Mouse (Mus musculus) liver (tissue): ENCODE data around the gene Npas1.

Source experiments
- DNase-seq: peaks from one replicate; pipeline ENCODE4 v3.0.0-alpha.2; 2020; ENCODE audit warnings: mixed read lengths

Gene Npas1

GRCm38 (mm10) chr7:16415426-16415825, 62.1 kb downstream of the Npas1 start:
- peak; percentile 47 for DNase-seq

- DNase-seq, result no peak
These were observed 64.6 kb downstream of the Npas1 start for GRCm38 (mm10) chr7:16412930-16413329.

DNA sequence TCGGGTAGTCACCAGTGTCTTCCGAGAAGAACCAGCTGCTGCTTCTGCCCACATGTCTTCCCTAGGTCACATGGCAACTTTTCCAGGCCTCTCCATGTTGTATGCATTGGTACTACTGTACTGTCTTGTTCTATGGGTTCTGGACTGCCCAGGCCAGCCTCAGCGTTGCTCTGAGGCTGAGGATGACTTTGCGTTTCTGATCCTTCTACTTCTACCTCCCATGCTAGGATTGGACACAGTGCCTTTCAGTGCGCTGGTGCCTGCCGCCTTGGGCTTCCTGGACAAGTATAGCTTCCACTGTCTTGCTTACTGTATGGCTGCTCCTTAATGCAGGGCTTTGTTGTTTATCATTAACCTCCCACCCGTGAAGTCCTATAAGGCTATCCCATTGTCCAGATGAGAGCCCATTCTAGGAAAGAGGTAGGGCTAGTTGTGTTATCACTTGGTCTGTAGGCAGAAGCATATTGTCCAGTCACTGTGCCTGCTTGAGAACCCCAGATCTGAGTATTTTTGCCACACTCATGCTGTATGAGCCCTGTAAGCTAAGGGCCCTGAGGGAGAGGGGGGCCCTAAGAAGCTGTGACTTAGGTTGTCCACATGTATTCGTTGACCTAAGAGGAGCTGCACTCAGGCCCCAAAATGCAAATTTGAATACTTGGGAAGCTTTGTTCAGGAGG, 65.2 kb downstream of the Npas1 start:
- peak; percentile 63 for DNase-seq

GRCm38 (mm10) chr7:16411100-16411499, 66.4 kb downstream of the Npas1 start:
- no peak for DNase-seq

DNA sequence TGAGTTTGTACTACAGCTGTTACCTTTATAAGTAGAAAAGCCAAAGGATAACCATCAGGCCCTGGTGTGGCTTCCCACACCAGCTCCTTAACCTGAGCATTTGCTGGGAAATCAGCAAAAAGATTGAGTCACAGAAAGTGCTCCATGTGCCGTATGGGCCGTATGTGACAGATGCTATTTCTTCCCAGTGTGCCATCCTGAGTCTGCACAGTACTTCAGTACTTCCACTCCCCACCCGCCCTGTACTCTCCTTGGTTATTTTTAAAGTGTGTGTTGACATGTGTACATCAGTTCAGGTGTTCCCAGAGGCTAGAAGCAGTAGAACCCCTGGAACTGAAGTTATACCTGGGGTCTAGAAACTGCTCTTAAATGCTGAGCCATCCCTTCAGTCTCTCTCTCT, 70.5 kb downstream of the Npas1 start:
- no peak for DNase-seq
